12 mouse cellular contexts compared by ENCODE assay signal in genomic region chr4:114902641-114903421, GRCm38 (mm10). TPM values are rescaled to one million over a fixed set of nuclear protein-coding genes. Genes with fewer than 3 reads are reported as not detected.
DNase-seq lines count a peak whose midpoint lies in the region; ATAC-seq and TF ChIP-seq lines count a peak whose summit lies in the region.
"Had no signal": no experiment of that assay in that cellular context is flagged by ENCODE, and none has a peak within 500 bp of the region (broad histone marks: within the 10 kb centered on the region; RNA-seq: fewer than 3 reads in every experiment).

No protein-coding gene starts in this region.

- no peak overlapping the region for H3K4me2 ChIP-seq in hindbrain, postnatal 0 days (ENCODE audit: low read depth, low read length)
- H3K4me2 ChIP-seq in neural tube, embryonic 15.5 days: no peak overlapping the region; the same call in 1 of the 2 replicates
- H3K4me2 ChIP-seq in neural tube, embryonic 13.5 days: peak overlapping the region; percentile 39; the same call in 1 of the 2 replicates

- no peaks in the 10 kb centered on the region for H3K9me3 ChIP-seq in hindbrain, embryonic 10.5 days
- no peaks in the 10 kb centered on the region for H3K9me3 ChIP-seq in hindbrain, postnatal 0 days (ENCODE audit: low read length)
- H3K9me3 ChIP-seq in neural tube, embryonic 15.5 days (replicated peaks): no peaks in the 10 kb centered on the region
- no peaks in the 10 kb centered on the region for H3K9me3 ChIP-seq in neural tube, embryonic 13.5 days

- H3K27me3 ChIP-seq in hindbrain, embryonic 10.5 days (ENCODE audit: insufficient read depth, poor library complexity, severe bottlenecking): peaks cover 100% of the 10 kb centered on the region
- peaks cover 86% of the 10 kb centered on the region for H3K27me3 ChIP-seq in hindbrain, postnatal 0 days (ENCODE audit: insufficient read depth, low read length)
- H3K27me3 ChIP-seq in neural tube, embryonic 15.5 days (replicated peaks): peaks cover 94% of the 10 kb centered on the region
- H3K27me3 ChIP-seq in neural tube, embryonic 13.5 days: peaks cover 100% of the 10 kb centered on the region

- no peak overlapping the region for H3K9ac ChIP-seq in hindbrain, postnatal 0 days (replicated peaks; ENCODE audit: low read length)
- H3K9ac ChIP-seq in neural tube, embryonic 15.5 days (replicated peaks): no peak overlapping the region
- no peak overlapping the region for H3K9ac ChIP-seq in neural tube, embryonic 13.5 days

- peak overlapping the region; percentile 6; the same call in 1 of the 2 replicates for H3K27ac ChIP-seq in hindbrain, embryonic 10.5 days
- no peak overlapping the region for H3K27ac ChIP-seq in hindbrain, postnatal 0 days
- H3K27ac ChIP-seq in neural tube, embryonic 15.5 days (replicated peaks): no peak overlapping the region
- H3K27ac ChIP-seq in neural tube, embryonic 13.5 days (replicated peaks): no peak overlapping the region
- H3K27ac ChIP-seq in layer of hippocampus, adult 2 months: no peak overlapping the region
- no peak overlapping the region for H3K27ac ChIP-seq in left cerebral cortex, adult 2 months
- H3K27ac ChIP-seq: heart, adult 2 months had no signal

- TF ChIP-seq CTCF in hindbrain, postnatal 0 days (IDR thresholded peaks at IDR 0.05; ENCODE audit: low read depth): no peak
- TF ChIP-seq CTCF in layer of hippocampus, adult 2 months (conservative IDR thresholded peaks at IDR 0.05): no peak
- no peak for TF ChIP-seq CTCF in left cerebral cortex, adult 2 months (IDR thresholded peaks at IDR 0.05)

- peak; percentile 78 for DNase-seq in hindbrain, embryonic 10.5 days (ENCODE audit: low spot score)
- DNase-seq in hindbrain, postnatal 0 days (ENCODE audit: low spot score): no peak
- peak; percentile 73 for DNase-seq in neural tube, embryonic 10.5 days (ENCODE audit: extremely low spot score, low spot score)
- DNase-seq in induced T-regulatory cell, adult 2 months (ENCODE audit: low read depth): peak; percentile 25
- DNase-seq in layer of hippocampus, adult 2 months (ENCODE audit: low spot score in 2 of 2): no peak
- DNase-seq in left cerebral cortex, adult 2 months (ENCODE audit: extremely low spot score in 1 of 2, low spot score in 2 of 2): no peak
- DNase-seq: right cerebral cortex, postnatal 25 days had no signal

- peak overlapping the region; percentile 51 for H3K4me3 ChIP-seq in hindbrain, embryonic 10.5 days
- H3K4me3 ChIP-seq in hindbrain, postnatal 0 days (ENCODE audit: low read length): no peak overlapping the region
- H3K4me3 ChIP-seq in neural tube, embryonic 15.5 days (replicated peaks): no peak overlapping the region
- H3K4me3 ChIP-seq in neural tube, embryonic 13.5 days: no peak overlapping the region
- no peak overlapping the region for H3K4me3 ChIP-seq in layer of hippocampus, adult 2 months
- no peak overlapping the region for H3K4me3 ChIP-seq in left cerebral cortex, adult 2 months
- H3K4me3 ChIP-seq: heart, adult 2 months had no signal

- under 1% methylated on average over 39 of the region's 39 CpGs for WGBS in hindbrain, embryonic 10.5 days
- WGBS in hindbrain, postnatal 0 days: 2% methylated on average over 39 of the region's 39 CpGs
- WGBS in neural tube, embryonic 15.5 days: 1% methylated on average over 39 of the region's 39 CpGs
- WGBS in neural tube, embryonic 13.5 days: under 1% methylated on average over 39 of the region's 39 CpGs

- intact Hi-C loops in left cerebral cortex, adult 2 months (cut with DNase I): loop anchor here (1.0 to 5.0 kb wide), 2 partner anchors 155 to 1034 kb away; partner anchors contain the start of gene Dmbx1

- peaks cover 44% of the 10 kb centered on the region for H3K4me1 ChIP-seq in hindbrain, embryonic 10.5 days (replicated peaks)
- no peaks in the 10 kb centered on the region for H3K4me1 ChIP-seq in hindbrain, postnatal 0 days (ENCODE audit: insufficient read depth, low read length)
- H3K4me1 ChIP-seq in neural tube, embryonic 15.5 days: peaks cover 6% of the 10 kb centered on the region
- H3K4me1 ChIP-seq in neural tube, embryonic 13.5 days (replicated peaks): peaks cover 9% of the 10 kb centered on the region

- H3K36me3 ChIP-seq in hindbrain, embryonic 10.5 days: no peaks in the 10 kb centered on the region
- no peaks in the 10 kb centered on the region for H3K36me3 ChIP-seq in hindbrain, postnatal 0 days (ENCODE audit: insufficient read depth, low read length)
- H3K36me3 ChIP-seq in neural tube, embryonic 15.5 days: no peaks in the 10 kb centered on the region
- no peaks in the 10 kb centered on the region for H3K36me3 ChIP-seq in neural tube, embryonic 13.5 days

- no peak for ATAC-seq in hindbrain, postnatal 0 days
- ATAC-seq in neural tube, embryonic 15.5 days (ENCODE audit: low FRiP score): no peak
- no peak for ATAC-seq in neural tube, embryonic 13.5 days (ENCODE audit: low read depth)

RNA-seq across cellular contexts. Expression of gene Foxd2, which starts 5.8 kb away (rescaled TPM):
- polyA plus RNA-seq in hindbrain, embryonic 10.5 days (2016; fragmentation: Nextera tagmentation; extraction: Ambion mirVana): 2.2 and 3.1 TPM in 2 replicates
- 0.90 and 1.8 TPM in 2 replicates for total RNA-seq in hindbrain, postnatal 0 days (2014; rRNA removed)
- 0.16 and 0.30 TPM in 2 replicates for polyA plus RNA-seq in hindbrain, postnatal 0 days (2015; fragmentation: Nextera tagmentation; extraction: Ambion mirVana)
- polyA plus RNA-seq in neural tube, embryonic 15.5 days (2015; fragmentation: Nextera tagmentation; extraction: Ambion mirVana): 0.28 and 0.36 TPM in 2 replicates
- polyA plus RNA-seq in neural tube, embryonic 13.5 days (2015; fragmentation: Nextera tagmentation; extraction: Ambion mirVana): 0.50 and 0.62 TPM in 2 replicates
- under 1 TPM in 1 of 2 experiments, not detected in 1; 0.18 TPM for total RNA-seq in layer of hippocampus, adult 2 months (2021)
- under 1 TPM; 0.35 to 0.63 TPM for total RNA-seq in left cerebral cortex, adult 2 months (2021)

RNA-seq across cellular contexts. Expression of gene Foxe3, which starts 23.0 kb away (rescaled TPM):
- polyA plus RNA-seq in hindbrain, embryonic 10.5 days (2016; fragmentation: Nextera tagmentation; extraction: Ambion mirVana): 0.18 and 0.51 TPM in 2 replicates
- total RNA-seq in hindbrain, postnatal 0 days (2014; rRNA removed): not detected in 2 replicates
- not detected in 2 replicates for polyA plus RNA-seq in hindbrain, postnatal 0 days (2015; fragmentation: Nextera tagmentation; extraction: Ambion mirVana)
- not detected in 2 replicates for polyA plus RNA-seq in neural tube, embryonic 15.5 days (2015; fragmentation: Nextera tagmentation; extraction: Ambion mirVana)
- not detected in 2 replicates for polyA plus RNA-seq in neural tube, embryonic 13.5 days (2015; fragmentation: Nextera tagmentation; extraction: Ambion mirVana)
- not detected for total RNA-seq in layer of hippocampus, adult 2 months (2021)
- total RNA-seq in left cerebral cortex, adult 2 months (2021): not detected
- total RNA-seq: heart, adult 2 months; left cerebral cortex, adult 18-20 months had no signal
- polyA plus RNA-seq: C2C12; heart, adult 2 months had no signal

Comparison
In these comparisons a context has a peak if more than half of its experiments do, and no peak if none do; other contexts are left out.
1. DNase-seq: peak in hindbrain, embryonic 10.5 days (single experiment), neural tube, embryonic 10.5 days (single experiment) and induced T-regulatory cell, adult 2 months (single experiment); none in hindbrain, postnatal 0 days (single experiment), layer of hippocampus, adult 2 months (0 of 2) and left cerebral cortex, adult 2 months (0 of 2).